Mouse (Mus musculus): Measurements from ENCODE around the gene Zfp992. TPM values are rescaled to one million over a fixed set of nuclear protein-coding genes. Genes with fewer than 3 reads are reported as not detected.
"Not testable (repeated sequence)": the region's sequence is repeated elsewhere in the genome, so short reads cannot be mapped to it uniquely, and the experiment has no call there.

Gene Zfp992
- polyA plus RNA-seq, 1 experiment from 2014 or later, result 3.0 TPM

GRCm38 (mm10) chr4:146480376-146481096, 31.7 kb downstream of the Zfp992 start:
- not testable (repeated sequence) for H3K4me1 ChIP-seq; H3K27me3 ChIP-seq; H3K27ac ChIP-seq; H3K36me3 ChIP-seq (replicated peaks); H3K4me2 ChIP-seq; H3K4me3 ChIP-seq (replicated peaks); H3K9ac ChIP-seq
- WGBS, result 73% methylated on average over 6 of the region's 6 CpGs
- peaks cover 78% of the 10 kb centered on the region for H3K9me3 ChIP-seq
- peak; percentile 25; the same call in 1 of the 2 replicates for ATAC-seq (ENCODE audit: low FRiP score)

- not testable (repeated sequence) for H3K36me3 ChIP-seq (replicated peaks); H3K9ac ChIP-seq; H3K4me2 ChIP-seq; ATAC-seq (ENCODE audit: low FRiP score); H3K4me1 ChIP-seq; H3K4me3 ChIP-seq (replicated peaks); H3K27ac ChIP-seq; H3K27me3 ChIP-seq
- WGBS, result 85% methylated on average over 10 of the region's 10 CpGs
- H3K9me3 ChIP-seq, result peaks cover 70% of the 10 kb centered on the region
Observed at GRCm38 (mm10) chr4:146482546-146482945, 33.7 kb downstream of the Zfp992 start.

GRCm38 (mm10) chr4:146483571-146484280, 34.9 kb downstream of the Zfp992 start:
- ATAC-seq (ENCODE audit: low FRiP score), result peak; percentile 34; the same call in 1 of the 2 replicates
- H3K9me3 ChIP-seq, result peaks cover 69% of the 10 kb centered on the region
- not testable (repeated sequence) for H3K4me1 ChIP-seq; H3K27ac ChIP-seq; H3K36me3 ChIP-seq (replicated peaks); H3K9ac ChIP-seq; H3K4me2 ChIP-seq; H3K4me3 ChIP-seq (replicated peaks); H3K27me3 ChIP-seq
- WGBS, result 72% methylated on average over 13 of the region's 13 CpGs

- H3K27me3 ChIP-seq; H3K4me1 ChIP-seq; H3K4me2 ChIP-seq; H3K27ac ChIP-seq; H3K36me3 ChIP-seq (replicated peaks); ATAC-seq (ENCODE audit: low FRiP score); H3K4me3 ChIP-seq (replicated peaks); H3K9ac ChIP-seq: not testable (repeated sequence)
- peaks cover 72% of the 10 kb centered on the region for H3K9me3 ChIP-seq
Observed at GRCm38 (mm10) chr4:146484676-146485075, 35.9 kb downstream of the Zfp992 start.

- WGBS, result 74% methylated on average over 6 of the region's 6 CpGs
- H3K9me3 ChIP-seq, result peaks cover 70% of the 10 kb centered on the region
- H3K36me3 ChIP-seq (replicated peaks); ATAC-seq (ENCODE audit: low FRiP score); H3K9ac ChIP-seq; H3K4me3 ChIP-seq (replicated peaks); H3K4me2 ChIP-seq; H3K27me3 ChIP-seq; H3K27ac ChIP-seq; H3K4me1 ChIP-seq: not testable (repeated sequence)
Observed at GRCm38 (mm10) chr4:146485183-146485939, 36.5 kb downstream of the Zfp992 start.

GRCm38 (mm10) chr4:146486753-146487152, 37.9 kb downstream of the Zfp992 start:
- ATAC-seq (ENCODE audit: low FRiP score), result peak; percentile 34; the same call in 1 of the 2 replicates
- peaks cover 65% of the 10 kb centered on the region for H3K9me3 ChIP-seq

GRCm38 (mm10) chr4:146489196-146489595, 40.4 kb downstream of the Zfp992 start:
- ATAC-seq (ENCODE audit: low FRiP score); H3K27ac ChIP-seq; H3K36me3 ChIP-seq (replicated peaks); H3K4me1 ChIP-seq; H3K27me3 ChIP-seq; H3K4me3 ChIP-seq (replicated peaks); H3K4me2 ChIP-seq; H3K9ac ChIP-seq: not testable (repeated sequence)
- H3K9me3 ChIP-seq, result peaks cover 65% of the 10 kb centered on the region
- 78% methylated on average over 4 of the region's 4 CpGs for WGBS

More at GRCm38 (mm10) chr4:146486753-146487152, 37.9 kb downstream of the Zfp992 start:
- H3K9ac ChIP-seq; H3K4me3 ChIP-seq (replicated peaks); H3K36me3 ChIP-seq (replicated peaks); H3K4me1 ChIP-seq; H3K27ac ChIP-seq; H3K4me2 ChIP-seq; H3K27me3 ChIP-seq: not testable (repeated sequence)
- 71% methylated on average over 1 of the region's 1 CpGs for WGBS

- H3K4me1 ChIP-seq; H3K9ac ChIP-seq; H3K4me2 ChIP-seq; H3K27ac ChIP-seq; H3K36me3 ChIP-seq (replicated peaks); H3K27me3 ChIP-seq; H3K4me3 ChIP-seq (replicated peaks): not testable (repeated sequence)
- ATAC-seq (ENCODE audit: low FRiP score), result 0 out of 2 replicates have a peak, but pooled peaks have one; percentile 27
- 88% methylated on average over 1 of the region's 1 CpGs for WGBS
- peaks cover 57% of the 10 kb centered on the region for H3K9me3 ChIP-seq
Observed at GRCm38 (mm10) chr4:146491993-146492392, 43.2 kb downstream of the Zfp992 start.

- ATAC-seq (ENCODE audit: low FRiP score), result no peak
- Histone ChIP-seq H3K4me1 (no peaks in the 10 kb centered on the region), H3K9me3 (peaks cover 60% of the 10 kb centered on the region)
Observed at GRCm38 (mm10) chr4:146492439-146492838, 43.6 kb downstream of the Zfp992 start.

GRCm38 (mm10) chr4:146492851-146493250, 44.0 kb downstream of the Zfp992 start:
- Histone ChIP-seq H3K9ac (no peak overlapping the region), H3K4me3 (replicated peaks) (no peak overlapping the region), H3K36me3 (replicated peaks) (no peaks in the 10 kb centered on the region), H3K4me1 (no peaks in the 10 kb centered on the region), H3K27me3 (no peaks in the 10 kb centered on the region), H3K4me2 (no peak overlapping the region), H3K27ac (no peak overlapping the region), H3K9me3 (peaks cover 62% of the 10 kb centered on the region)
- no peak for ATAC-seq (ENCODE audit: low FRiP score)
- 50% methylated on average over 1 of the region's 1 CpGs for WGBS

More at GRCm38 (mm10) chr4:146492439-146492838, 43.6 kb downstream of the Zfp992 start:
- H3K4me3 ChIP-seq (replicated peaks), result no peak overlapping the region
- H3K27ac ChIP-seq, result no peak overlapping the region
- no peak overlapping the region for H3K9ac ChIP-seq
- no peaks in the 10 kb centered on the region for H3K36me3 ChIP-seq (replicated peaks)
- no peak overlapping the region for H3K4me2 ChIP-seq
- H3K27me3 ChIP-seq, result no peaks in the 10 kb centered on the region

- H3K27ac ChIP-seq; H3K4me1 ChIP-seq; H3K27me3 ChIP-seq; H3K9ac ChIP-seq; H3K36me3 ChIP-seq (replicated peaks); H3K4me2 ChIP-seq; H3K4me3 ChIP-seq (replicated peaks): not testable (repeated sequence)
- 86% methylated on average over 6 of the region's 6 CpGs for WGBS
- ATAC-seq (ENCODE audit: low FRiP score), result peak; percentile 27; the same call in 1 of the 2 replicates
- H3K9me3 ChIP-seq, result peaks cover 62% of the 10 kb centered on the region
Observed at GRCm38 (mm10) chr4:146493319-146493907, 44.6 kb downstream of the Zfp992 start.

GRCm38 (mm10) chr4:146494980-146495379, 46.2 kb downstream of the Zfp992 start:
- ATAC-seq (ENCODE audit: low FRiP score), result no peak
- H3K27ac ChIP-seq, result no peak overlapping the region
- H3K4me1 ChIP-seq, result no peaks in the 10 kb centered on the region
- whole genome bisulfite sequencing, result 70% methylated on average over 4 of the region's 4 CpGs
- no peak overlapping the region for H3K4me2 ChIP-seq
- H3K4me3 ChIP-seq (replicated peaks), result no peak overlapping the region
- H3K9ac ChIP-seq, result no peak overlapping the region
- no peaks in the 10 kb centered on the region for H3K36me3 ChIP-seq (replicated peaks)
- no peaks in the 10 kb centered on the region for H3K27me3 ChIP-seq
- H3K9me3 ChIP-seq, result peaks cover 66% of the 10 kb centered on the region

Measured in forebrain, embryonic 12.5 days (tissue).